Mouse (Mus musculus): ENCODE results near the gene Rack1. TPM values are rescaled to one million over a fixed set of nuclear protein-coding genes. Genes with fewer than 3 reads are reported as not detected.

Gene Rack1
- polyA plus RNA-seq, 2 experiments, result 674 to 1,100 TPM

GRCm38 (mm10) chr11:48840805-48841204, 40.7 kb downstream of the Rack1 start:
- Histone ChIP-seq H3K4me3 (ENCODE audit: insufficient read depth in 1 of 2, low read depth in 2 of 2, low read length in 2 of 2) (no peak overlapping the region), H3K27me3 (ENCODE audit: control insufficient read depth, insufficient read depth, low read length) (peaks cover 11% of the 10 kb centered on the region), H3K4me2 (ENCODE audit: low read depth) (no peak overlapping the region), H3K36me3 (replicated peaks; ENCODE audit: control insufficient read depth, insufficient read depth, low read depth) (no peaks in the 10 kb centered on the region), H3K4me1 (replicated peaks; ENCODE audit: control insufficient read depth in 2 of 2, insufficient read depth in 2 of 2, low read length in 1 of 2) (peaks cover 6 to 11% of the 10 kb centered on the region in 2 experiments), H3K9me3 (ENCODE audit: control insufficient read depth, low read length) (no peaks in the 10 kb centered on the region), H3K27ac (no peak overlapping the region), H3K9ac (replicated peaks) (no peak overlapping the region)
- ATAC-seq (ENCODE audit: insufficient read depth), result no peak
- TF ChIP-seq CTCF (IDR thresholded peaks at IDR 0.05; ENCODE audit: low read depth) (no peak), EP300 (IDR thresholded peaks at IDR 0.05; ENCODE audit: low read depth) (no peak)
- no peak for DNase-seq (ENCODE audit: low read depth in 3 of 3, low spot score in 3 of 3)

- ATAC-seq (ENCODE audit: insufficient read depth) (no peak), DNase-seq (ENCODE audit: low read depth in 3 of 3, low spot score in 3 of 3) (no peak)
- Histone ChIP-seq H3K9me3 (ENCODE audit: control insufficient read depth, low read length) (no peaks in the 10 kb centered on the region), H3K4me1 (replicated peaks; ENCODE audit: control insufficient read depth in 2 of 2, insufficient read depth in 2 of 2, low read length in 1 of 2) (peaks cover 6 to 11% of the 10 kb centered on the region in 2 experiments), H3K27me3 (ENCODE audit: control insufficient read depth, insufficient read depth, low read length) (peaks cover 11% of the 10 kb centered on the region), H3K4me2 (ENCODE audit: low read depth) (no peak overlapping the region), H3K9ac (replicated peaks) (no peak overlapping the region), H3K36me3 (replicated peaks; ENCODE audit: control insufficient read depth, insufficient read depth, low read depth) (no peaks in the 10 kb centered on the region), H3K27ac (no peak overlapping the region), H3K4me3 (ENCODE audit: insufficient read depth in 1 of 2, low read depth in 2 of 2, low read length in 2 of 2) (no peak overlapping the region)
- TF ChIP-seq CTCF (IDR thresholded peaks at IDR 0.05; ENCODE audit: low read depth) (no peak), EP300 (IDR thresholded peaks at IDR 0.05; ENCODE audit: low read depth) (no peak)
- 62% methylated on average over 5 of the region's 5 CpGs for WGBS (ENCODE audit: insufficient replicate concordance)
Measured at GRCm38 (mm10) chr11:48841213-48841612, 41.1 kb downstream of the Rack1 start.

GRCm38 (mm10) chr11:48842378-48842792, 42.3 kb downstream of the Rack1 start:
- Histone ChIP-seq H3K4me1 (replicated peaks; ENCODE audit: control insufficient read depth in 2 of 2, insufficient read depth in 2 of 2, low read length in 1 of 2) (peaks cover 6% of the 10 kb centered on the region in 2 experiments), H3K36me3 (replicated peaks; ENCODE audit: control insufficient read depth, insufficient read depth, low read depth) (no peaks in the 10 kb centered on the region), H3K9me3 (ENCODE audit: control insufficient read depth, low read length) (no peaks in the 10 kb centered on the region), H3K4me3 (ENCODE audit: insufficient read depth in 1 of 2, low read depth in 2 of 2, low read length in 2 of 2) (no peak overlapping the region), H3K9ac (replicated peaks) (no peak overlapping the region), H3K4me2 (ENCODE audit: low read depth) (no peak overlapping the region), H3K27me3 (ENCODE audit: control insufficient read depth, insufficient read depth, low read length) (peaks cover 1% of the 10 kb centered on the region), H3K27ac (no peak overlapping the region)
- DNase-seq (ENCODE audit: low read depth in 3 of 3, low spot score in 3 of 3) (no peak), ATAC-seq (ENCODE audit: insufficient read depth) (no peak)
- 65% methylated on average over 4 of the region's 4 CpGs for WGBS (ENCODE audit: insufficient replicate concordance)
- TF ChIP-seq EP300 (IDR thresholded peaks at IDR 0.05; ENCODE audit: low read depth) (no peak), CTCF (IDR thresholded peaks at IDR 0.05; ENCODE audit: low read depth) (no peak)

- no peak overlapping the region for H3K4me3 ChIP-seq (ENCODE audit: insufficient read depth in 1 of 2, low read depth in 2 of 2, low read length in 2 of 2)
- H3K4me1 ChIP-seq (replicated peaks; ENCODE audit: control insufficient read depth in 2 of 2, insufficient read depth in 2 of 2, low read length in 1 of 2), result peaks cover 3 to 5% of the 10 kb centered on the region in 2 experiments
- H3K4me2 ChIP-seq (ENCODE audit: low read depth), result no peak overlapping the region
- H3K27me3 ChIP-seq (ENCODE audit: control insufficient read depth, insufficient read depth, low read length), result no peaks in the 10 kb centered on the region
- no peaks in the 10 kb centered on the region for H3K9me3 ChIP-seq (ENCODE audit: control insufficient read depth, low read length)
- WGBS (ENCODE audit: insufficient replicate concordance), result 71% methylated on average over 11 of the region's 11 CpGs
- DNase-seq (ENCODE audit: low read depth in 3 of 3, low spot score in 3 of 3), result no peak
- no peak for TF ChIP-seq EP300 (IDR thresholded peaks at IDR 0.05; ENCODE audit: low read depth)
- TF ChIP-seq CTCF (IDR thresholded peaks at IDR 0.05; ENCODE audit: low read depth), result no peak
- no peak overlapping the region for H3K27ac ChIP-seq
- no peaks in the 10 kb centered on the region for H3K36me3 ChIP-seq (replicated peaks; ENCODE audit: control insufficient read depth, insufficient read depth, low read depth)
- no peak for ATAC-seq (ENCODE audit: insufficient read depth)
- H3K9ac ChIP-seq (replicated peaks), result no peak overlapping the region
Measured at GRCm38 (mm10) chr11:48843202-48843601, 43.1 kb downstream of the Rack1 start.

GRCm38 (mm10) chr11:48844309-48844708, 44.2 kb downstream of the Rack1 start:
- H3K4me1 ChIP-seq (replicated peaks; ENCODE audit: control insufficient read depth in 2 of 2, insufficient read depth in 2 of 2, low read length in 1 of 2), result no peaks in the 10 kb centered on the region; a peak in 1 of 4 replicates
- ATAC-seq (ENCODE audit: insufficient read depth) (no peak), DNase-seq (ENCODE audit: low read depth in 3 of 3, low spot score in 3 of 3) (no peak)
- no peaks in the 10 kb centered on the region for H3K9me3 ChIP-seq (ENCODE audit: control insufficient read depth, low read length)
- H3K27me3 ChIP-seq (ENCODE audit: control insufficient read depth, insufficient read depth, low read length), result no peaks in the 10 kb centered on the region
- no peak overlapping the region for H3K27ac ChIP-seq
- H3K36me3 ChIP-seq (replicated peaks; ENCODE audit: control insufficient read depth, insufficient read depth, low read depth), result no peaks in the 10 kb centered on the region
- TF ChIP-seq EP300 (IDR thresholded peaks at IDR 0.05; ENCODE audit: low read depth) (no peak), CTCF (IDR thresholded peaks at IDR 0.05; ENCODE audit: low read depth) (no peak)
- no peak overlapping the region for H3K4me2 ChIP-seq (ENCODE audit: low read depth)
- H3K9ac ChIP-seq (replicated peaks), result no peak overlapping the region
- H3K4me3 ChIP-seq (ENCODE audit: insufficient read depth in 1 of 2, low read depth in 2 of 2, low read length in 2 of 2), result no peak overlapping the region
- WGBS (ENCODE audit: insufficient replicate concordance), result 60% methylated on average over 6 of the region's 6 CpGs

All from liver, embryonic 14.5 days (tissue).